Mouse (Mus musculus) adipose tissue, adult 10 weeks (tissue): ENCODE results near the gene Msrb1. TPM values are rescaled to one million over a fixed set of nuclear protein-coding genes. Genes with fewer than 3 reads are reported as not detected.

Source experiments
- polyA plus RNA-seq: library from polyadenylated mRNA; stranded (reverse); fragments of 350-450 nt; fragmentation: Illumina TruSeq; extraction: RNeasy Lipid Tissue Mini Kit (QIAGEN cat#74804); gene quantifications from one replicate; pipeline ENCODE4 v1.2.3, GENCODE M21; 2014; ENCODE audit warnings: low read depth, low replicate concordance

The Msrb1 gene
- polyA plus RNA-seq: 165 TPM

DNA sequence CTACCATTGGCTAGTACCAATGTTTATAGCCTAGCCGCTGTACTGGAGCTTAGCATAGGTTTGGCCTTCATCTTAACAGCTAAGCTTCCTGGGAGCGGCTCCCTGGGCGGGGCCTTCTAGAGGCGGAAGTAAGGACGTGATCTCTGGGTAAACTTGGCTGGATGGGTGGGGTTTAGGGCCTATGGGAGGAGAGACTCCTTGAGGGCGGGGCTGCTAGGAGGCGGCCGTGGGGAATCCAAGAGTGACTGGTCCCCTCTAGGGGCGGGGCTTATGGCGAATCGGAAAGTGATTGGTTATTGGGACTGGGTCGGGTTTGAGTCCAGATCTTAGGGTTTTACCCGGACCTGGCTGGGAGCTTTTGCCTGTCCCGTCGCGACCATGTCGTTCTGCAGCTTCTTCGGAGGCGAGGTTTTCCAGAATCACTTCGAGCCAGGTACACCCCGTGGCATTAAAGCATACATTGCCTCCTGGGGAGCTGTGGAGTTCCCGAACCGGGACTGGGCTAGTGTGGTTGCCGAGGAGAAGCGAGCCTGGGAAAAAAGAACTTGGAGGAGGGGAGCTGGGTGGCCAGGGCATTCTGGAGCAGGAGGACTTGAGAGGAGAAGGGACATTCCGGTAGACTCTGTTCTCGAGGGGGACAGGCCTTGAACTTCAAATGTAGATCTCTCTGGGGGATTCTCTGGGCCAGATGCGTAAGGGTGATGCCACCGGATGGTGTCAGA is at the start of gene Msrb1:
Gene Msrb1, plus strand, starts transcription at position 313 of the 722 bp plus-strand sequence.

GRCm38 (mm10) chr17:24689251-24690081 is 47.0 kb upstream of the Msrb1 start, which contains the start of gene Syngr3:
TSS of gene Syngr3 (minus strand) at chr17:24689955.

GRCm38 (mm10) chr17:24696011-24696697 is 40.3 kb upstream of the Msrb1 start, which contains the start of the genes Gfer and Noxo1:
TSS of gene Gfer (minus strand) at chr17:24696156.
TSS of gene Noxo1 (plus strand) at chr17:24696234.

GRCm38 (mm10) chr17:24706982-24707800 is 29.3 kb upstream of the Msrb1 start, which contains the start of gene Tbl3:
TSS of gene Tbl3 (minus strand) at chr17:24707660.

GRCm38 (mm10) chr17:24717943-24718342 is 18.5 kb upstream of the Msrb1 start, which contains the start of the genes Rnf151 and Rps2:
TSS of gene Rnf151 (minus strand) at chr17:24718063.
TSS of gene Rps2 (plus strand) at chr17:24718116.

GRCm38 (mm10) chr17:24724184-24724583 is 12.3 kb upstream of the Msrb1 start, which contains the start of gene Ndufb10:
TSS of gene Ndufb10 (minus strand) at chr17:24724478.

DNA sequence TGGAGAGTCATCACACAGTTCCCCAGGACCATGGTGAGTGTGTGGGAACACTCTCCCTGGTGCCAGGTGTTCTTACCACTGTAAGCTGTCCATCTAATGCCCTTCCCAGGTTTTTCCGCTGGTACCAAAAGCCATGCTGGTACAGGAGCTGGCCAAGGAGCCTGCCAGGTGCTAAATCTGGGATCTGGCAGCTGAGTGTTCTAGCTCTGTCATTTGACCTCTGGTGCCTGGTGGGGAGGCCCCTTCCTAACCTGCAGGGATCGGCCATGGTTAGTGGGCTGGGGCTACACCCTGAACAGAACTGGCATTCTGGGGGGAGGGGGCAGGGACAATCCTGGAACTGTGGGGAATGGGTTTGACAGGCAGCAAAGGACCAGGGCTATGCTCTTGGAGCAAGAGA is 8.8 kb upstream of the Msrb1 start, which contains the start of gene Rpl3l:
Gene Rpl3l, plus strand, starts transcription at position 203 of the 400 bp plus-strand sequence.

DNA sequence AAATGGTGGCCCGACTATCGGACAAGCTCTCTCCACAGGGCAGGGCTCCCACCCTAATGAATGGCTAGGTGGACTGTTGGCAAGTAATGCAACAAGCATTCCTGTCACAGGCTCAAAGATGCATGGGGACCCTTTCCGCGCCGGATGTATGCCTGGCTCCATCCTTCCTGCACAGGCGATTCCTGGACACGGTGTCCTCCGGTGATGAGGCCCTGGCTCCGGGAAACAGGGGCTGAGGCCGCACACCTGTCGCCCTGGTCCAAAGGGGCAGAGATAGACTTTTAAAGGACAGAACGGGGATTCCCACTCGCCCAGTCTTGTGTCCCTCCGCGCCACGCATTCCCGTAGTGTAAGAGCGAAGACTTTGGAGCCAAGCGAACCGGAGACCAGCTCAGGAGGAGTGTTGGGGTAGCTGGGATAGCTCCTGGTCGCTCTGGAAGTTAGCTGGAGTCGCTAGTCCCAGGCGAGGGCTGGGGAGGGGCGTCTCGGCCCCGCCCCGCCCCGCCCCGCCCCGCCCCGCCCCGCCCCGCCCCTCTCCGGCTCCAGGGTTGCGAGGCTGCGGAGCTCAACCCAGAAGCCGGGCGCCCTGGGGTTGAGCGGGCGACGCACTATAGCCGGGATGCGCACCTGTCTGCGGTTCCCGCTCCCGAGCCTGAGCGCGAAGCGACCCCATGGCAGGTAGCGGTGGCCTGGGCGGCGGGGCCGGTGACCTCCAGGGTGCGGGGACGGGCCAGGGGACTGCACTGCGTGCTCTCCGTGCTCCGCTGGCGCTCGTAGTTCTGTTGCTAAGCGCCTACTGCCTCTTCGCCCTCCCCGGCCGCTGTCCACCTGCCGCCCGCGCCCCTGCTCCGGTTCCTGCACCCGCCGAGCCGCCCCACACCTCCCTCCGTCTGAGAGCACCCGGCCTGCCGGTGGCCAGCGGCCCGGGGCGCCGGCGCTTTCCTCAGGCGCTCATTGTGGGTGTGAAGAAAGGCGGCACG is 16.3 kb downstream of the Msrb1 start, which contains the start of gene Hs3st6:
Gene Hs3st6, plus strand, starts transcription at position 574 of the 980 bp plus-strand sequence.

Other genes starting within 250 kb of the Msrb1 start
- 1.7 TPM for gene Caskin1, start 248.0 kb upstream of the Msrb1 start, polyA plus RNA-seq
- 99.5 TPM for gene Traf7, start 208.7 kb upstream of the Msrb1 start, polyA plus RNA-seq
- gene Rab26, start 202.4 kb upstream of the Msrb1 start, polyA plus RNA-seq: 59.2 TPM
- 51.6 TPM for gene Pkd1, start 186.8 kb upstream of the Msrb1 start, polyA plus RNA-seq
- 71.7 TPM for gene Tsc2, start 104.0 kb upstream of the Msrb1 start, polyA plus RNA-seq
- gene Nthl1, start 104.0 kb upstream of the Msrb1 start, polyA plus RNA-seq: 10.0 TPM
- gene Slc9a3r2, start 86.3 kb upstream of the Msrb1 start, polyA plus RNA-seq: 43.1 TPM
- gene Npw, start 78.2 kb upstream of the Msrb1 start, polyA plus RNA-seq: not detected
- gene Zfp598, start 67.0 kb upstream of the Msrb1 start, polyA plus RNA-seq: 33.7 TPM
- not detected for gene Syngr3, start 46.7 kb upstream of the Msrb1 start, polyA plus RNA-seq
- gene Gfer, start 40.5 kb upstream of the Msrb1 start, polyA plus RNA-seq: 27.0 TPM
- 4.2 TPM for gene Noxo1, start 40.4 kb upstream of the Msrb1 start, polyA plus RNA-seq
- 20.3 TPM for gene Tbl3, start 29.0 kb upstream of the Msrb1 start, polyA plus RNA-seq
- gene Rnf151, start 18.6 kb upstream of the Msrb1 start, polyA plus RNA-seq: 8.2 TPM
- 1,196 TPM for gene Rps2, start 18.5 kb upstream of the Msrb1 start, polyA plus RNA-seq
- 212 TPM for gene Ndufb10, start 12.2 kb upstream of the Msrb1 start, polyA plus RNA-seq
- gene Rpl3l, start 8.8 kb upstream of the Msrb1 start, polyA plus RNA-seq: 44.8 TPM
- 22.6 TPM for gene Hs3st6, start 16.3 kb downstream of the Msrb1 start, polyA plus RNA-seq
- gene Meiob, start 67.6 kb downstream of the Msrb1 start, polyA plus RNA-seq: 1.1 TPM
- gene Hagh, start 103.5 kb downstream of the Msrb1 start, polyA plus RNA-seq: 75.0 TPM
- 15.6 TPM for gene Fahd1, start 113.7 kb downstream of the Msrb1 start, polyA plus RNA-seq
- 11.6 TPM for gene Igfals, start 129.4 kb downstream of the Msrb1 start, polyA plus RNA-seq
- 38.1 TPM for gene Nubp2, start 149.7 kb downstream of the Msrb1 start, polyA plus RNA-seq
- gene Spsb3, start 150.0 kb downstream of the Msrb1 start, polyA plus RNA-seq: 33.3 TPM
- 35.3 TPM for gene Eme2, start 158.4 kb downstream of the Msrb1 start, polyA plus RNA-seq
- gene Mrps34, start 158.5 kb downstream of the Msrb1 start, polyA plus RNA-seq: 79.8 TPM
- 52.6 TPM for gene Nme3, start 159.9 kb downstream of the Msrb1 start, polyA plus RNA-seq
- gene Mapk8ip3, start 200.3 kb downstream of the Msrb1 start, polyA plus RNA-seq: 54.7 TPM
- gene Jpt2, start 224.0 kb downstream of the Msrb1 start, polyA plus RNA-seq: 49.4 TPM